Mouse (Mus musculus) heart, adult 2 months (tissue): ENCODE data around the gene Trarg1.

Source experiments
- CTCF ChIP-seq: fragments of 200-600 bp; IDR thresholded peaks from 2 replicates; pipeline ENCODE4 v1.8.1; 2022; ENCODE audit warnings: antibody characterized with exemption, mild to moderate bottlenecking, moderate library complexity
- EP300 ChIP-seq: fragments of 200-500 bp; IDR thresholded peaks from 2 replicates; pipeline ENCODE4 v1.6.1; 2011; ENCODE audit warnings: low read depth, low read length, control low read depth; ENCODE audit not compliant: insufficient read depth
- POLR2A ChIP-seq: fragments of 200-500 bp; IDR thresholded peaks from 2 replicates; pipeline ENCODE4 v1.6.1; 2011; ENCODE audit warnings: mild to moderate bottlenecking, low read depth, low read length, control low read depth; ENCODE audit not compliant: insufficient read depth

DNA sequence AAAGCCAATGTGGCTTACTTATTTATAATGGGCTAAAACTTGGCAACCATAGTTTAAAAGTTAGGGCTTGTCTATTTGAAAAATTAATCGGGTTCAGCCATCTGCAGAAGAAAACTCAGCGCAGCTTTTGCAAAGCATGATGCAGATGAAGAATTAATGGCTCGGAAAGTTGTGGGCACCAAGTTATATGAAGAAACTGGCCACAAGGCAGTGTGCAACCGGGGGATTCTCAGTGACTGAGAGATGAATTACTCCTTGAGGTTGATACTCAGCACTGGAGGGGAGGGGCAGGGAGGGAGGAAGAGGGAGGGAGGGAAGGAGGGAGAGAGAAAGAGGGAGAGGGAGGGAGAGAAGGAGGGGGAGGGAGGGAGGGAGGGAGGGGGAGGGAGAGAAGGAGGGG, 37.4 kb downstream of the Trarg1 start:
- TF ChIP-seq CTCF (no peak), EP300 (no peak), POLR2A (no peak)
